Mouse (Mus musculus): ENCODE measurements around the gene Thbs3. TPM values are rescaled to one million over a fixed set of nuclear protein-coding genes. Genes with fewer than 3 reads are reported as not detected.
A peak's percentile ranks its signal among the peaks of the same experiment; 100 is the strongest.

The Thbs3 gene
- polyA plus RNA-seq, 1 experiment from 2014 or later: 1.3 TPM

GRCm38 (mm10) chr3:89221167-89221566 is 6.2 kb downstream of the Thbs3 start:
- no peak overlapping the region for H3K27ac ChIP-seq (ENCODE audit: low read depth)
- no peaks in the 10 kb centered on the region for H3K36me3 ChIP-seq (replicated peaks; ENCODE audit: insufficient read depth, low read length)
- no peak overlapping the region for H3K9ac ChIP-seq (replicated peaks)
- 84% methylated on average over 5 of the region's 5 CpGs for WGBS (ENCODE audit: insufficient replicate concordance)
- H3K27me3 ChIP-seq (ENCODE audit: insufficient read depth, low read length): peaks cover 14% of the 10 kb centered on the region
- no peak for DNase-seq
- no peak for ATAC-seq
- H3K4me3 ChIP-seq (ENCODE audit: low read depth, low read length): no peak overlapping the region
- TF ChIP-seq EP300 (IDR thresholded peaks at IDR 0.05; ENCODE audit: low read depth) (no peak), CTCF (IDR thresholded peaks at IDR 0.05; ENCODE audit: low read depth) (no peak)
- no peaks in the 10 kb centered on the region for H3K9me3 ChIP-seq (ENCODE audit: low read length)
- H3K4me2 ChIP-seq (ENCODE audit: low read depth, low read length): no peak overlapping the region
- H3K4me1 ChIP-seq (ENCODE audit: insufficient read depth): no peaks in the 10 kb centered on the region

GRCm38 (mm10) chr3:89224796-89225195 is 9.8 kb downstream of the Thbs3 start:
- H3K4me2 ChIP-seq (ENCODE audit: low read depth, low read length): no peak overlapping the region
- no peak overlapping the region for H3K4me3 ChIP-seq (ENCODE audit: low read depth, low read length)
- WGBS (ENCODE audit: insufficient replicate concordance): 70% methylated on average over 11 of the region's 11 CpGs
- TF ChIP-seq CTCF (IDR thresholded peaks at IDR 0.05; ENCODE audit: low read depth): no peak
- TF ChIP-seq EP300 (IDR thresholded peaks at IDR 0.05; ENCODE audit: low read depth): no peak
- no peak overlapping the region for H3K9ac ChIP-seq (replicated peaks)
- peaks cover 10% of the 10 kb centered on the region for H3K4me1 ChIP-seq (ENCODE audit: insufficient read depth)
- peaks cover 32% of the 10 kb centered on the region for H3K27me3 ChIP-seq (ENCODE audit: insufficient read depth, low read length)
- DNase-seq: no peak
- no peaks in the 10 kb centered on the region for H3K36me3 ChIP-seq (replicated peaks; ENCODE audit: insufficient read depth, low read length)
- ATAC-seq: no peak
- no peak overlapping the region for H3K27ac ChIP-seq (ENCODE audit: low read depth)
- H3K9me3 ChIP-seq (ENCODE audit: low read length): no peaks in the 10 kb centered on the region

DNA sequence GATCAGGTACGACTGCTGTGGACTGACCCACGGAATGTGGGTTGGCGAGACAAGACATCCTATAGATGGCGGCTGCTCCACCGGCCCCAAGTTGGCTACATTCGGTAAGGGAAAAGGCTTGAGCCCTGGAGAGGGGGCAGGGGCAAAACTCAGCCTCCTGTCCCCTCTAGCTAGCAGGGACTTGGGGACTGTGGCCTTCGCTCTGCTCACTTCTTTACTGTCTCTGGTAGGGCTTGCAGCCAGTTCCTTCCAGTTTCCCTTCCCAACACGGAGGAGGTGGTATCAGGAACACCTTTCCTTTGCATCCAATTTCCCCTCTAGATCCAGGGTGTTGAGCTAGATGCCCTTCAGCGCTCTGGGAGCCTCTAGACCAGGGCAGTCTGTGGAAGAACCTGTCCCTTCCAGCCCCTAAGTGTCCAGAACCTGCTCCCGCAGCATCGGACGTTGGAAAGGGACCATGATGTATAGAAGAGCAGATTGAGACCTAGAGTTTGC is 10.4 kb downstream of the Thbs3 start:
- H3K4me2 ChIP-seq (ENCODE audit: low read depth, low read length): no peak overlapping the region
- H3K9ac ChIP-seq (replicated peaks): no peak overlapping the region
- DNase-seq: no peak
- no peak for ATAC-seq
- H3K27ac ChIP-seq (ENCODE audit: low read depth): no peak overlapping the region
- no peak for TF ChIP-seq EP300 (IDR thresholded peaks at IDR 0.05; ENCODE audit: low read depth)
- TF ChIP-seq CTCF (IDR thresholded peaks at IDR 0.05; ENCODE audit: low read depth): no peak
- H3K4me1 ChIP-seq (ENCODE audit: insufficient read depth): peaks cover 10% of the 10 kb centered on the region
- H3K27me3 ChIP-seq (ENCODE audit: insufficient read depth, low read length): peaks cover 35% of the 10 kb centered on the region
- H3K9me3 ChIP-seq (ENCODE audit: low read length): no peaks in the 10 kb centered on the region
- H3K4me3 ChIP-seq (ENCODE audit: low read depth, low read length): no peak overlapping the region
- no peaks in the 10 kb centered on the region for H3K36me3 ChIP-seq (replicated peaks; ENCODE audit: insufficient read depth, low read length)
- whole genome bisulfite sequencing (ENCODE audit: insufficient replicate concordance): 59% methylated on average over 12 of the region's 12 CpGs

DNA sequence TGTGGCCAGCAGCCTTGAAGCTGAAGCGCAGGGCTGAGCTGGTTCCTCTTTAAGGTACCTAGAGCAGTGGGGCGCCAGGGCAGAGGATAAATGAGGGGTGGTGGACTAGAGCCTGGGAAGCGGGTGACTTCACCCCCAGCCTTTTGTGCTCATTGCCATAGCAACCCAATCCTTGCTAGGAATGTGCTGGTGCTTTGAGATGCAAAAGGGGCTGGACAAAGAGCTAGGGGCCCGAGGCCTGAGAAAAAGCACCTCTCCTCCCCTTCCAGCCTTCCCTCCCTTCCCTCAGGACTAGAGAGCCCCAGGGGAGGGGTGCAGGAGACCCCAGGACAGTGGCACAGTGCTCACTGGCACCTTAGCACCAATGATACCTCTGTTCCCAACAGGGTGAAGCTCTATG is 10.9 kb downstream of the Thbs3 start:
- Histone ChIP-seq H3K27ac (ENCODE audit: low read depth) (no peak overlapping the region), H3K36me3 (replicated peaks; ENCODE audit: insufficient read depth, low read length) (no peaks in the 10 kb centered on the region), H3K27me3 (ENCODE audit: insufficient read depth, low read length) (peaks cover 39% of the 10 kb centered on the region), H3K4me3 (ENCODE audit: low read depth, low read length) (no peak overlapping the region), H3K4me1 (ENCODE audit: insufficient read depth) (peaks cover 10% of the 10 kb centered on the region), H3K9ac (replicated peaks) (no peak overlapping the region), H3K4me2 (ENCODE audit: low read depth, low read length) (no peak overlapping the region), H3K9me3 (ENCODE audit: low read length) (no peaks in the 10 kb centered on the region)
- TF ChIP-seq CTCF (IDR thresholded peaks at IDR 0.05; ENCODE audit: low read depth) (no peak), EP300 (IDR thresholded peaks at IDR 0.05; ENCODE audit: low read depth) (no peak)
- 44% methylated on average over 4 of the region's 4 CpGs for WGBS (ENCODE audit: insufficient replicate concordance)
- no peak for ATAC-seq
- no peak for DNase-seq

DNA sequence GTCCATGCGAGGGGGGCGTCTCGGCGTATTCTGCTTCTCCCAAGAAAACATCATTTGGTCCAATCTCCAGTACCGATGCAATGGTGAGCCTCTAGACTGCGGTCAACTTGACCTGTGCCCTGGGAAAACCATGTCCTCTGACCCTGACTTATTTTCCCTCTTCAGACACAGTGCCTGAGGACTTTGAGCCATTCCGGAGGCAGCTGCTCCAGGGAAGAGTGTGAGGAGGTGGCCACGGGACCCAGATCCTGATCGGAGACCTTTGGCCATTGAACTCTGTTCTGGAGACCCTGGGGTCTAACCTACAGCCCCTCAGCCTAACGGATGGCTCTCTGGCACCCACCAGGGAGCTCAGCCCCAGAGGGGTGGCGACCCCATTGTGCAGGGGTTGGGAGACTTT is 11.4 kb downstream of the Thbs3 start:
- H3K9me3 ChIP-seq (ENCODE audit: low read length): no peaks in the 10 kb centered on the region
- WGBS (ENCODE audit: insufficient replicate concordance): 49% methylated on average over 11 of the region's 11 CpGs
- DNase-seq (no peak), ATAC-seq (no peak)
- no peak for TF ChIP-seq CTCF (IDR thresholded peaks at IDR 0.05; ENCODE audit: low read depth)
- no peak for TF ChIP-seq EP300 (IDR thresholded peaks at IDR 0.05; ENCODE audit: low read depth)
- no peak overlapping the region for H3K9ac ChIP-seq (replicated peaks)
- H3K4me3 ChIP-seq (ENCODE audit: low read depth, low read length): no peak overlapping the region
- H3K4me1 ChIP-seq (ENCODE audit: insufficient read depth): peaks cover 10% of the 10 kb centered on the region
- no peak overlapping the region for H3K4me2 ChIP-seq (ENCODE audit: low read depth, low read length)
- H3K27me3 ChIP-seq (ENCODE audit: insufficient read depth, low read length): peaks cover 41% of the 10 kb centered on the region
- H3K36me3 ChIP-seq (replicated peaks; ENCODE audit: insufficient read depth, low read length): no peaks in the 10 kb centered on the region
- no peak overlapping the region for H3K27ac ChIP-seq (ENCODE audit: low read depth)

DNA sequence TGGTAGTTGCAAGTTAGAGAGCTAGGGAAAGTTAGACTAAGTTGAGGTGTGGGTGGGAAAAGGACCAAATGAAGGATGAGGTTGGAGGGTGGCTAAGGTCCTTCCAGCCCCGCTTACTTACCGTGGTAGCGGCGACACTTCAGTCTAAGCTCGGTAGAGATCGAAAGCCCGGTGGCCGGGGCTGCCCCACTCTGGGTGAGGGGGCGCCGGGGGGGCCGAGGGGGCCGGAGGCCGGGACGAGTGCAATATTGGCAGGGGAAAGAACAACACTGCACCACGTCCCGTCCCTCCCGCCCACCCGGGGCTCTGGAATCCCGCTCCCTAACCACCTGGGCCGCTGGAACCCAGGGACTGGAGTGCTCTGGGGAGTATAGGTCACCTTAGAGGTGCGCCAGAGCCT is 11.9 kb downstream of the Thbs3 start, which contains the start of gene Mtx1:
Gene Mtx1, minus strand, starts transcription at position 189 of the 400 bp plus-strand sequence.
- no peak for ATAC-seq
- Histone ChIP-seq H3K27me3 (ENCODE audit: insufficient read depth, low read length) (peaks cover 44% of the 10 kb centered on the region), H3K9ac (replicated peaks) (no peak within 1 kb of the TSS)

More for the DNA sequence above, 11.9 kb downstream of the Thbs3 start, which contains the start of gene Mtx1:
- TF ChIP-seq CTCF (IDR thresholded peaks at IDR 0.05; ENCODE audit: low read depth): no peak
- no peak for TF ChIP-seq EP300 (IDR thresholded peaks at IDR 0.05; ENCODE audit: low read depth)
- Histone ChIP-seq H3K4me2 (ENCODE audit: low read depth, low read length) (peak within 1 kb of the TSS; percentile 81), H3K36me3 (replicated peaks; ENCODE audit: insufficient read depth, low read length) (no peaks in the 10 kb centered on the region), H3K9me3 (ENCODE audit: low read length) (no peaks in the 10 kb centered on the region), H3K4me3 (ENCODE audit: low read depth, low read length) (peak within 1 kb of the TSS; percentile 57), H3K4me1 (ENCODE audit: insufficient read depth) (peaks cover 10% of the 10 kb centered on the region), H3K27ac (ENCODE audit: low read depth) (no peak within 1 kb of the TSS)
- DNase-seq: no peak
- WGBS (ENCODE audit: insufficient replicate concordance): 9% methylated on average over 21 of the region's 21 CpGs
